Mouse (Mus musculus) layer of hippocampus, postnatal 25 days (tissue): ENCODE results near the gene Kl. TPM values are rescaled to one million over a fixed set of nuclear protein-coding genes. Genes with fewer than 3 reads are reported as not detected.
A peak's percentile ranks its signal among the peaks of the same experiment; 100 is the strongest.

Experiments
- DNase-seq, 2 experiments: peaks; one replicate each; pipeline ENCODE4 v3.0.0; 2022; ENCODE audit warnings: mixed read lengths in 2 of 2, low spot score in 1 of 2; ENCODE audit errors: extremely low spot score in 1 of 2
- total RNA-seq, 2 experiments: library from RNA; stranded (reverse); gene quantifications; 2 replicates each; pipeline ENCODE4 v1.2.3; 2021

Gene Kl
- total RNA-seq, 2 experiments from 2014 or later, result 8.3 to 8.9 TPM

DNA sequence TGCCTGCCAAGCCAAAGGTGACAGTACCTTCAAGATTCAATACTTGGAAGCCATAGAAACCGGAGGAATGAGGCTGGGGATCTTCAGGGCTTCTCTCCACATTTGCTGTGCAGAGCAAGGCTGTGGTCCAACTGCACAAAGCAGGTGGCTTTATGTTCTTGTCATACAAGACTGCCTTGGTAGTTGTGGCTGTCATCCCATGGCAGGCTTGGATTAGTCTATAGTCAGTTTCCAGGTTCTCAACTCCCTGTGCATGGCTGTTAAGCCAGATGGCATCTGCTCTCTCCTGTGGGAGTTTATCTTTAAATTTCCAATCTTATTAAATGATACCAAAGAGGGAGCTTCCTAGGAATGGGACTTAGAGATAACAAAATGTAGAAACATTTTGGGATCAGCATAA lies 9.2 kb downstream of the Kl start:
- DNase-seq, result peak in 1 of 2 experiments; percentile 13

DNA sequence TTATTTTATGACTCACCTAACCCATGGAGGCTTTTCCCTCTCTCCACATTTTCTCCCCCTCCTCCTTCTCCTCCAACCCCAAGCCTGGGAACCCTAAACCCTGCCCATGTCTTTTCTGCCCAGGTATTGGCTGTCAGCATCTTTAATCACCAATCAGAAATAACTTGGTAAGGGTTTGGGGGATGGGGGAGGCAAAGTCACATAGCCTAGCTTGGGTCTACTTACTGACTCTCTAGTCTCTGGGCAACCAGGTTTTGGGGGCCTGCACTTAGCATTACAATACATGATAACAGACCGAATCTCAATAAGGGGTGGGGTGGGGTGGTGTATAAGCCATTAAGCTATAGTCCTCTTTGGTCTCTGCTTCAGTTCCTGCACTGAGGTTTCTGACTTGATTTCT lies 10.3 kb downstream of the Kl start:
- no peak for DNase-seq

- DNase-seq, result no peak
These were observed 15.5 kb downstream of the Kl start for GRCm38 (mm10) chr5:150967925-150968324.

GRCm38 (mm10) chr5:150970551-150970950 lies 18.1 kb downstream of the Kl start:
- DNase-seq, result no peak

DNA sequence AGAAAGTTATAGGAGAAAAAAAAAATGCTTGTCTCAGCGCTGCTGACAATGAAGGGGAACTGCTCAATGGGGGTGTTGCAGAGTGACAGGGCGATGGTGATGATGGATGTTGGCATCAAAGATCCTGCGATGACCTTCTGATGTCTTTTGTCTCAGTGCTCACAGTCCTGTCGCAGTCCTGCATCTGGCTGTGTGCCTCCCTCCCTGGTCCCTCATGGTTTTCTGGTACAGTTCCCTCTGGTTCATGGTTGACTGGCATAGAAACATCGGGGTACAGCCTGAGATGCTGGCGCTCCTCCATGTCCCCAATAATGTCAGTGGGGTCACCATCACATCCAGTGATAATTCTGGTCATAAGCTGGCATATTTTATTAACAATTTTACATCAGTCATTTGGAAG lies 18.7 kb downstream of the Kl start:
- DNase-seq, result no peak

GRCm38 (mm10) chr5:150974226-150974625 lies 21.8 kb downstream of the Kl start:
- DNase-seq, result no peak

DNA sequence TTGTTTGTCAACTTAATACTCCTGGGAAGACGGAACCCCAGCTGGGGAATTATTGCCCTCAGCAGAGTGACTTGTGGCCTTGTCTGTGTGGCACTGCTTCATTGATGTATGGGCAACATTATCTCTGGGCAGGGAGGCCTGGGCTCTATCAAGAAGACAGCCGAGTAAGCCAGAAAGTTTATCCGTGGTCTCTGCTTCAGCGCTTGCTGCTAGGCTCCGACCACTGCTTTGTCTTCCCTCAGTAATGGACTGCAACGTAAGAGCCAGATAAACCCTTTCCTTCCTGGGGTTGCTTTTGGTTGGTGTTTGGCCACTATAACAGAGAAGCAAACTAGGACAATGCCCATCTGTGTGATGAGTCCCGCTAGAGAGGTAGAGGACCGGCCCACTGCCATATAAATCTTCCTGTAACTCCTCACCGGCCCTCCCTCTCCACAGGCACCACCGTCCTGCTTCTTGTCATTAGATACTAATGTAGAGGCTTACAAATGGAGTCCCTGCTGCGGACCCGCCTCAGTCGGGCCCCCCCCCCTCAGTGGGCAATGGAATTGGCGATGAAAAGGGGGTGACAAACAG lies 25.1 kb downstream of the Kl start:
- DNase-seq, result no peak

GRCm38 (mm10) chr5:150979341-150980136 lies 27.1 kb downstream of the Kl start:
- DNase-seq, result no peak

DNA sequence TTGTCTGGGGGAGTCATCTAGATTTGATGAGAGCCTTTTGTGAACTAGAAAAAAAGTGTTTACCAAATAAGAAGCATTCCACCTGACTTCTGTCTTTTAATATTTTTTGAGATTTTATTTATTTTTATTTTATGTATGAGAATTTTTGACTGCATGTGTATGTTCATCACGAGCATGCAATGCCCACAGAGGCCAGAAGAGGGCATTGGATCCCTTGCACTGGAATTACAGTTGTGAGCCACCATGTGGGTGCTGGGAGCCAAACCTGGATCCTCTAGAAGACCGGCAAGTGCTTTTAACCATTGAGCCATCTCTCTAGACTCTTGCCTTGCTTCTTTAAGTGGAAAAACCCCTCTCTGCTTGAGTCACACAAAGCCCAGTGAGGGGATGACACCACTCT lies 29.7 kb downstream of the Kl start:
- DNase-seq, result no peak

DNA sequence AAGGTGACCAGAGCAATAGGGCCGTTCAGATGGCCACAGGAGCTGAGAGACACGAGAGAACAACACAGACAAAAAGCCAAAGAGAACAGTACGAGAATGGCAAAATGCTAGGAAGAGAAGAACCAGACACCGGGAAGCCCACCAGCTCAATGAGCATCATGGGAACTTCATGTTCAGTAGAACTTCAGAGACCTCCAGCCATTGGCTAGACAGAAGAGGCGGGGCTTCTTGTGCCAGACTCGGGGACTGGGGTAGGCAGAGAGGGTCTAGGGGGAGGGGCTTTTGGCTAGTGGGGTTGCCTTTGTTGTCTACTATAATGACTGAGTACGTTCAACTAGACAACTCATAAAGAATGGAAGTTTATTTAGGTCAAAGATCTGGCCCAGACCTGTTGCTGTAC lies 41.7 kb downstream of the Kl start:
- no peak for DNase-seq

DNA sequence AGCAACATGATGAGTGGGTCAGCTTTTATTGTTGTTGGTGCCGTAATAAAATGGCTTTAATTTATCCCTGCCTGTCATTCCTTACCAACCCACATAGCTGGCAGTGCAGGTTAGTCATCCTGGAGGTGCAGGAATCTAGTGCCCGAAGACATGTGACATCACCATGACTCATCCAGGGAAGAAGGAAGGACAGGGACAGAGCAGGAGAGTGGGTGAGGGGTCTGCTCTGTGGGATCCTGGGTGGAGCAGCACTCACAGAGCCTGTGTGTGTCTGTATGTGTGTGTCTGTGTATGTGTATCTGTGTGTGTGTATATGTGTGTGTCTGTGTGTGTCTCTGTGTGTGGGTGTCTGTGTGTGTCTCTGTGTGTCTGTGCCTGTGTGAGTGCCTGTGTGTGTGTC lies 44.2 kb downstream of the Kl start:
- no peak for DNase-seq

DNA sequence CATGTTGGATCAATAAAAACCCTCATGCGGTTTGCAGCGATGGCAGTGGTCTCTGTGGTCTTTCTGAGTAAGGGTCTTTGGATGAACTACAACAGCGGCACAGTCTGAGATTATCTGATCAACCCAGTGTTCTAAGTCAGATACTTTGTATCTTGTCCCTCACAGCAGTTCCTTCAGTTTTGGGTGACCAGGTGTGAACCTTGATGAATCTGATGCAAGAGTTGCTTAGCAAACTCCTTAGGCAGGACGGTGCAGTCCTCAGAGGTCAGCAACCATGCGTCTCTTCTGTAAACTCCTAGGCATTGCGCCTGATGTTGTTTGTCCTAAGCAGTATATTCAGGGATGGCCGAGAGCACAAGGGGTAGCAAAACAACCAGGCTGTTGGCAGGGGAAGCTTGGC lies 48.7 kb downstream of the Kl start:
- no peak for DNase-seq

DNA sequence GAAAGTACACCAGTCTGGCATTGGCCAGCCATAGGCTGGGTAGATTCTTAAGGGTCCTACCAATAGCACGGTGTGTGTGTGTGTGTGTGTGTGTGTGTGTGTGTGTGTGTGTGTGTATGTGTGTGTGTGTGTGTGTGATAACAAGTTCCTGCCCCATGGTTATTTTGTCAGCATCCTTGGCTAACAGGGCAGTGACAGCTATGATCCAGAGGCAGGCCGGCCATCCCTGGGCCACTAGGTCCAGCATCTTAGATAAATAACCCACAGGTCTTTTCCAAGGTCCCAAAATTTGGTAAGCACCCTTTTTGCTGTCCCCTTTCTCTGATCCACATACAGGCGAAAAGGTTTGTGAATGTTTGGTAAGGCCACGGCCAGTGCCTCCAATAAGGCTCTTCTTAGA lies 49.6 kb downstream of the Kl start:
- DNase-seq, result no peak

- no peak for DNase-seq
These were observed 51.9 kb downstream of the Kl start for GRCm38 (mm10) chr5:151004216-151004755.

DNA sequence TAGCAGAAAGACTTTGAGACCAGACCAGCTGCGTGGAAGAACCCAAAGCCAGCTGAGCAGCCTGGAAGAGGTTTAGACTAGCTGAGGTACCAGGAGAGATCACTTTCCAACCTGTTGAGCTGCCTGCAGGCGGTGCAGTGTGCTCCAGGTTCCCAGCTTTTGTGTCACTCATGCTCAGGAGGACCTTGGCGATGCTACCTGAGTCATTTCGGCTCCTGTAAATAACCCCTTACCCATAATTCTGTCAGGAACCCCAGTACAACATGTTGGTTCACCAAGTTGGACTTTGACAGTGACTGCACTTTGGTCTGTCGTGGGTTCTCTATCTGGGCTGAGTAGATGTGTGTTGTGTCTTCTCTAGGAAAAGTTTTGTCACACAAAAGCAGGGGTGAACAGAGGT lies 66.0 kb downstream of the Kl start:
- DNase-seq, result no peak

DNA sequence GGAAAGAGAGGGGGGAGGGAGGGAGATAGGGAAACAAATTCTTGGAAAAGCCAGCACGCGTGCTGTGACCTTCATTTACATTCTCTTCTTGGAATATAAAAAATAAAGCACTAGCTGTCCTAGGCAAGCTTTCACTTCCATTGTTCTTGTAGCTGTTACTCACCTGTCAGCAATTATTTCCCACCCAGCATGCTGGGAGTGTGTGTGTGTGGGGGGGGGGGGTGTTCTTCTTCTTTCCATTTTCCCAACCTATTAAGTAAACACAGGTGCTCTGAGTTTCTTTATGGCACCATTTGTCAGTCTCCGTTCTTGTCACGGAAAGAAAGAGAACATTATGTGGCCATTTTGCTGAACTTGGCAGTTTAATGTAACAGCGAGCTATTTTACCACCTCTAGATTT lies 66.6 kb downstream of the Kl start:
- no peak for DNase-seq

DNA sequence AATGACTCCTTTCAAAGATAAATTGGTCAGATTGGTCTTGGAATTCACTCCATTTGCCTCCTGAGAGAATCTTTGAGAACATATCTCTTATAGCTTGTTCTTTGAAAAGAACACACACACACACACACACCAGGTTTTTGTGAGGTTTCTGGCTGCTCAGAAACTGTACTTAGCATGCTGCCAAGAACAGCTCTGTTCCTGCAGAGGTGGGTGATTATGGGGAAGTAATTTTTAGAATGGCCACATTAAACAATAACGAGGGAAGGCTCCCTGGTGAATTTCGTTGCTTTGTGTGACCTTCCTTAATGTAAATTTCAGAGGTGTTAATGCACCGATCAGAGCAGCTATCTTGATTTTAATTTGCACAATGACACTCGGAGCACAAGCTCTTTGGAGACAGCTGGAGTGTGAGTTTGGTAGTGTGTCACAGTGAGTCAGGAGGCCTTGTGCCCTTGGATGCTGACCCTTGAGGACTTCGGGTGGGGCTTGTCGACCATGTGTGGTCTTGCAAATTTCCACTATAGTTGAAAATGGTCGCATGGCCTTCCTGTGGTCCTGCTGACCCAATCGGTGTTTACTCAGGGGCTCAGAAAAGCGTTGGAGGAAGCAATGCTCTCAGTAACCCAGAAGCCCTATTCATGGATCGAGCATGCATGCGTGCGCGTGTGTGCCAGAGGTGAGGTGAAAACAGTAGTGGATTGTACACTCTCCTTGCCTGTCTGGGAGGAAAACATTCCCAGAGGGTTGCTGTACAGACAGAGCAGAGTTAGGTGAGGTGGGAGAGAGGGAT lies 67.8 kb downstream of the Kl start:
- DNase-seq, result no peak

DNA sequence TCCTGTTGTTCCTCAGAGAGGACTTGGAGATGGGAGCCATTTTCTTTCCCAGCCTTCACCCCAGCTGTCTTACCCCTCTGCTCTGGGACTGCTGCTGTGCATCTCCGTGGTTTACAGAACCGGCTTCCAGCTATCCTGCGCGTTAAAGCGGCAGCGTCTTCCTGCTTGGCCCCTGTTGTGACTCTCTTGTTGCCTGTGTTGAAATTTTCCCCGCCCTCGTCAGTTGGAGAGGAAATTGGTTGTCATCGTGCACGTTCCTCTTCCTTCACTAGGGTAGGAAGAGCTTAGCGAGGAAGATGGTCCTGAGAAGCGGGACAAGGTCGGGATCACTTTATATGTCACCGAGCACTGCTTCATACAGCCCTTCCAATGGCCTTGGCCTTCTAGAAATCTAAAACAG lies 68.4 kb downstream of the Kl start:
- DNase-seq, result no peak

GRCm38 (mm10) chr5:151022026-151022425 lies 69.6 kb downstream of the Kl start:
- DNase-seq, result no peak

- no peak for DNase-seq
These were observed 70.5 kb downstream of the Kl start for GRCm38 (mm10) chr5:151022939-151023338.

DNA sequence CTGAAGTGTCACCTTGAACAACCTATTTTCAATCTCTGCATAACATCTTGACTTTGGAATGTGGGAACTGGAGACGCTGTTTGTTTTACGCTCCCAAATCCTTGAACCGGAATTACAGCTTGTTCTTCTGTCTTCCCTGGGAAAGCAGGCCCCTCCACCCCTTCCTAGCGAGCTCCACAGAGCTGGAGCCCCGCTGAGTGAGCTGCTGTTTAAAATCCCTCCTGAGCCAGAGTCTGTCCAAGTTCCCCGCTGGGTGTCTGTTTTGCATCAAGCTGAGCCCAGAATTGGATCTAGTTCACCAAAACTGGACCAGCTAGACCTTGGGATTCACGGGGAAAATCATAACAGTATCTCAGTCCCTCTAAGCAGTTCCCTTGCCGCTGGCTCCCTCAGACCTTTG lies 71.1 kb downstream of the Kl start:
- DNase-seq, result peak in 1 of 2 experiments; percentile 31
